Mouse (Mus musculus) gastrocnemius, postnatal 36 days (tissue): ENCODE data around the gene Catsperg1. TPM values are rescaled to one million over a fixed set of nuclear protein-coding genes. Genes with fewer than 3 reads are reported as not detected.

Experiments
- DNase-seq, 2 experiments: peaks; one replicate each; pipeline ENCODE4 v3.0.0; 2022
- intact Hi-C: fragments of 180-260 bp; cut with DNase I; formaldehyde crosslinking; loops from one replicate; pipeline ENCODE4 v1.15.1; 2025
- total RNA-seq, 2 experiments: library from RNA; stranded (reverse); gene quantifications; 2 replicates each; pipeline ENCODE4 v1.2.3; 2021

The Catsperg1 gene
- total RNA-seq, 2 experiments from 2014 or later, result 0.22 TPM; not detected in 1

DNA sequence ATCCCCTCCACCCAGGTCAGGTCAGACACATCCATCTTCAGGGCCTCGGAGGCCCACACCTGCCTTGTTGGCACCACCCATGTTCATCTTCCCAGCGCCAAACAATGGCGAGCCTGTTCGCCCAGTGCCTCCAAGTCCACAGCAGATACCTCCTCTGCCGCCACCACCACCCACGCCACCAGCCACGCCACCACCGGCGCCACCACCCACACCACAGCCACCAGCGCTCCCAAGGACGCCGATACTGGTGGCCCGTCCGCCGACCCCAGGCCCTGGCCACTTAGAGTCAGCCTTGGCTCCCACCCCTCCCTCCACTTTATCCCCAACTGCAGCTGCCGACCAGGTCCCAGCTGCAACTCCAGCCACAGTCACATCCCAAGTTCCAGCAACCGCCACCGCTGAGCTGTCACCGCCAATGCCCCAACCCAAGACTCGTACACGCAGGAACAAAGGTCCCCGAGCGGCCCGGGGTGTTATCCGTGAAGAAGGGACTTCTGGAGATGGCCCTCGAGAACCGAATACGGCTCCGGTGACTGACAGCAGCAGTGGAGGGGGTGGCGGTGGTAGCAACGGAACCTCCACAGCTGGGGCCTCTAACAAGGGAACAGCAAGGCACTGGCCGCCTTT is 41.3 kb downstream of the Catsperg1 start:
- no peak for DNase-seq
- intact Hi-C loops, result no loop called here

DNA sequence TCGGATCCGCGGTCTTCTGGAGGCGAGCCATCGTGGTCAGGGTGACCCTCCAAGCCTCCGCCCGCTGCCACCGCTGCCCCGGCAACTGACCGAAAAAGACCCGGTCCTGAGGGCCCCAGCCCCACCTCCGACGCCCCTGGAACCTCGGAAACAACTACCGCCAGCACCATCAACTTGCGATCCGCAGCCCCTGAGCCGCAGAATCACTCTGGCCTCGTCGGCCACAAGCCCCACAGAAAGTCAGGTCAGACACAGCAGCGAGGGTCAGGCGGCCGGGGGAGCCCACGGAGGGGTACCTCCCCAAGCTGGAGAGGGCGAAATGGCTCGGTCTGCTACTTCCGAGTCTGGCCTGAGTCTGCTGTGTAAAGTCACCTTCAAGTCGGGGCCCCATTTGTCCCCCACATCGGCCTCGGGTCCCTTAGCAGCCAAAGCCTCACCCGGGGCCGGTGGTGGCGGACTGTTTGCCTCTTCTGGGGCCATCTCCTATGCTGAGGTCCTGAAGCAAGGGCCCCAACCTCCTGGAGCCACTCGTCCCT is 42.2 kb downstream of the Catsperg1 start:
- no peak for DNase-seq
- intact Hi-C loops, result no loop called here

DNA sequence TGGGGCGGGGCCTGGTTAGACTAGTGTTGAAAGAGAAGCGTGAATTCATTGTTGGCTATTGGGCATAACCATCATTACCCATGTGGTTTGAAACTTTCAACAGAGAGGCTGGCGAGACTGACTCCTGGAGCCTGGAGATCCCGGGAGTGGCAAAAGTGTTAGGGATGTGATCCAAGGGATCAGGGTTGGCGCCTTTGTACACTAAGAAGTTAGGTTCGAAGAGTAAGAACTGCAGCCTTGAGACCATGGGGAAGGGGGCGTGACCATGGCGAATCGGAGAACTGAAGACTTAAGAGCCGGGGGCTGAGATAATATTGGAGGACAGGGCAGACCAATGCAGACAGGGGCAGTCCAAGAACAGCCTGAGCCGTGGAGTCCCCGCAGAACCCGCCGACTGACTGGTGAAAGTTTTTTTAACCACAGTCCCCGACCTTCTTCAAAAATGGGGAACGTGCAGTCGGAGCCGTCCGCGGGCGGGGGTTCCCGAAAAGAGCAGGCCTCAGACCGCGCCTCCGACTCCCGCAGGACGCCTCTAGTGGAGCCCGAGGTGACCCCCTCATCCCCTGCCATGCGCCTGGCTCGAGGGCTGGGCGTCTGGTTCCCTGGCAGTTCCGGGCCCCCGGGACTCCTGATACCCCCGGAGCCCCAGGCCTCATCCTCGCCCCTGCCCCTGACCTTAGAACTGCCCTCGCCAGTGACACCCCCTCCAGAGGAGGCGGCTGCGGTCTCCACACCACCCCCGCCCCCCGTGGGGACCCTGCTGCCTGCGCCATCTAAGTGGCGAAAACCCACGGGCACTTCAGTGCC is 42.9 kb downstream of the Catsperg1 start:
- DNase-seq, result no peak
- intact Hi-C loops, result no loop called here

DNA sequence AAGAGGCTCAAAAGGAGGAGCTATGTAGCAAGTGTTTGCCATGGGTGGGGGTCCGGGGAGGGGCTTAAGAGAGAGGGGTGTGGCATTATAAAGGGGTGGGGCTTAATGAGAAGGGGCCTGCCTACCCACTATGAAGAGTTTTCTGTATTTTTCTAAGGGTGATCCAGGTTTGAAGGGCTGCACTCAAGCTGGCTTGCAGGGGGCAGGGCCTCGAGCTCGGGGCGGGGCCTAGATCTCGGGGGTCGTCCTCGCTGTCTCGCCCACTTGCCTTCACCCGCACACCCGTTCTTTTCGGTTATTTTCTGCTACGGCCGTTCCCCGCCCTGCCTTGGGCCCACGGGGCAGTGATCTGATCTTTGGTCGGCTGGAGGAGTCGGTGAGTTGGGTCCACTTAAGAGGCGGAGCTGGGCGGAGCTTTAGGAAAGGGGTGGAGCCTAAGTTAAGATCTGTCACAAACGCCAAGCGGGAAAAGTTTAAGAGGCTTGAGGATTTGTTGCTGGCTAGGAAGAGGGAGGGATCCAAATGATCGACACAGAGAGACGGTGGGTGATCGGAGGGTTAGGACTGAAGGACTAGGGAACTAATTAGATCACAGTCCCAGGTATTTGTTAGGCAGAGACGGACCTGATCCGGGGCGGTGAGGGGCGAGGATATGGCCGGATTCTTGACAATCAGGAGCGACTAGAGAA is 43.6 kb downstream of the Catsperg1 start, which contains the start of the genes Ggn and Spred3:
Gene Ggn (plus strand): TSS at position 145 of the 689 bp plus-strand sequence.
Gene Spred3 (minus strand): TSS at position 346 of the 689 bp plus-strand sequence.
- intact Hi-C loops, result no loop called here
- DNase-seq, result peak; percentile 74 to 77

DNA sequence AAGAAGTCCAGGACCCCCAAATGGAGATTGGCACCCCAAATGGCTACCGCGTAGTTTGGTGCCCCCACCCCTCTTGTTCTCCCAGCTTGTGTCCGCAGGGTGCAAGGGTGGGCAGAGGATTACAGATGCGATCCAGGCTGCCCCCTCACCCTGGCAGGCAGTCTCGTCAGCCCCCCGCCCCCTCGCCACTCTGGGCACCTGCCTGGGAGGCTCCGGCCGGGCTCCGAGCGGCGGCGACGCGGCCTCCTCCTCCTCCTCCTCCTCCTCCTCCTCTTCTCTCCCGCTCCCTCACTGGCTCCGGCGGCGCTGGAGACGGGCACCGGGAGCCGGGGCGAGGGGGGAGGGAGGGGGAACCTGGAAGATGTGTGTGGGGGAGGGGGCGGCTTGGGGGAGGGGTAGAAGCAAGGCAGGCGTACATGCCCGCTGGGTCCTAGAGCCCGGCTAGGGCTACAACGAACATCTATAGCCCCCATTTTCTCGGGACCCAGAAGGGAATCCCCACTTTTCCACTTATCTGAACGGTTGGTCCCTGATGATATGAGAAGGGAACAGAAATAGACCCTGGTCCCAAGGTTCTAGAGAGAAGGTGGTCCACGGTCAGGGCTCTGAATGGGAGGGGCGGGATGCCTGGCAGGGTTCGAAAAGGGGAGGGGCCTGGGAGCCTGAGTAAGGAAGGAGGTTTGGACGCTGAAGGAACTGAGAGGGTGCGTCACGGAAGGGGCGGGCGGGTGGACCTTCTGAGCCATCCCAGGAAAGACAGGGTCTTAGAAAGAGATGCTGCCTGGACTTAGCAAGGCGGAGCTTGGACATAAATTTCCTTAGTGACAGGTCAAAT is 44.4 kb downstream of the Catsperg1 start:
- intact Hi-C loops, result no loop called here
- DNase-seq, result peak; percentile 73 to 74

DNA sequence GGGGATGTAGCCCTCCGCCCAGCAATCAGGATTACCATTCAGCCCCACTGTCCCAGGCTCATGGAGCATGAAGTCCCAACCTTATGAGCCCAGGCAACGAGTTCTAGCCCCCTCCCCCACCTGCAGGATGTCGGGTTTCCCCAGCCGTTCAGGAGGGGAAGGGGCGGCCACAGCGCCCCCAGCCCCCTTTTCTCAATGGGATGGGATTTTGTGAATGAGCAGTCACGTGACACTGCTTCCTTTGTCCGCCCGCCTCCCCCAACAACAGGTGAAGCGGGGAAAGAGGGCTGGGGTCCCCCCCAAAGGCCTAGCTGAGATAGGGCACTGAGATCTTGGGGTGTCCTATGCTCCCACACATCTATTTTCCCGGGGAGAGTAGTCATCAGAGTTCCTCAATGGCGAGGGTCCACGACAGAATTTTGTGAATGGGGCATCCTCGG is 45.0 kb downstream of the Catsperg1 start:
- intact Hi-C loops, result no loop called here
- no peak for DNase-seq

DNA sequence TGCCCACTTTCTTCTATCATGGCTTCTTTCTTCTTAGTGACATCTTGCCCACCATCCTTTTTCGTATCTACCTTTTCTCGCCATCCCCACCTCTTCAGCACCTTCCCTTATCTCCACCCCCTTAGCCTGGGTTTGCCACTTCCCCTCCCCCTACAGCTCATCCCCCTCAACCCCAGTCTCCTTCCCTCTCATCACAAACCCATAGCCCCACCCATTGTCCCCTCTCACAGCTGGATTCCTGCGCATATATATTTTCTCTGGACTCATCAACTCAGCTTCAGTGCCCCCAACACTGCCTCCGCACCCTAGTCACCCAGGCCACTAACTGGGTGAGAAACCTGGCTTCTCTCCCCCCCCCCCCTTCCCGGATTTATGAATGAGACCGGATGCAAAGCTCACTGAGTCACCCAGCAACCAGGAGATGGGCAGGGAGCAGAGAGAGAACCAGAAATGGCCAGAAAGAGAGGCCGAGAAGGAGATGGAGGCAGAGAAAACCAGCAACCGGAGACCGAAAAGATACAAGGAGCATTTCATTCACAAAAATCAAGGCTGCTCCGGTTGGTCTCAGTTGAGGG is 45.6 kb downstream of the Catsperg1 start:
- intact Hi-C loops, result no loop called here
- DNase-seq, result no peak

DNA sequence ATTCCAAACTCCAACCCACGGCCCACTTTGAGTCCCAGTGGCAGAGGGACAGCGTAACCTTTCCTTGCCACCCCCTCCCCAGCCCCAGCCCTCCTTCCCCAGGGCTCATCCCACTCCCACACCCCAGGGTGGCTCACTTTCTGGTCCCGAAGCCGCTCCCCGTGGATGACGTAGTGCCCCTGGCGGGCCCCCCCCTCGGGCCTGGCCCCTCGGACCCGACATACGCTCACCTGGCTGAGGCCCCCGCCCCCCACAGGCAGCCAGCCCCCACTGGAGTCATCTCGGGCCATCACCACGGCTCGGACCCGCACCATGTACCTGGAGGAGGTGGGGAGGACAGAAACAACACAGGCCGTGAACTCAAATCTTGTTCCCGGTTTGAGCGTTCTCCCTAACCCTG is 46.2 kb downstream of the Catsperg1 start:
- DNase-seq, result no peak
- intact Hi-C loops, result no loop called here

DNA sequence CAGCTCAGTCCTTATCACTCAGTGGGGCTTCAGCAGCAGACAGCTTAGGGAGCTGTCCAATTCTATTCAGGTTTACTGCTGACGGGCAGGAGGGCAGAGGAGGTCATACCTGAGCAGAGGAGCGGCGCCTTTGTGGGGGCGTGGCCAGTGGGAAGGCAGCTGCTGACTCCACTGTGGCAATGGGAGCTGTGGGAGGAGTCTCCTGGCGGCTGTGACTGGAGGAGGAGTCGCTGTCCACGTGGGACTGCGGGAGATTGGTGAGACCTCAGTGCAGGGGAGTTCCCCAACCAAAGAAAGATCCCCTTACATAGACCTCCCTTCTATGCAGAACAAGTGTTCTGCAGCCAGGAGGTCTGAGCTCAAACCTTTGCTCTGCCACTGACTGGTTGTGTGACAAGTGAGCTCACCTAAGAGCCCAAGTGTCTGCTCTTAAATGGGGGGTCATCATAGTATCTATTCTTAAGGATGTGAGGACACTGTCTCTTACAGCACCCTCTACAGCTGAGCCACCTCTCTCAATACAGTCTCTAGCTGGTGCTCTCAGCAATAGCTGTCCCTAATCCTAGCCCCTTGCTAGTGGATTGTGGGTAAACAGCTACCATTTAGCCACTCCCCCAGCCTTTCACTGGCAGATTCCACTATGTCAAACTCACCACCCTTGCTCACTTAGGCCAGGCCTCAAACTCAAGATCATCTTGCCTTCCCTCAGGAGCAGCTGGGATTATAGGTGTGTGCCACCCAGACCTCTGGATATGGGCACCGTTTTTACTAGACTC is 50.9 kb downstream of the Catsperg1 start:
- intact Hi-C loops, result no loop called here
- DNase-seq, result no peak

DNA sequence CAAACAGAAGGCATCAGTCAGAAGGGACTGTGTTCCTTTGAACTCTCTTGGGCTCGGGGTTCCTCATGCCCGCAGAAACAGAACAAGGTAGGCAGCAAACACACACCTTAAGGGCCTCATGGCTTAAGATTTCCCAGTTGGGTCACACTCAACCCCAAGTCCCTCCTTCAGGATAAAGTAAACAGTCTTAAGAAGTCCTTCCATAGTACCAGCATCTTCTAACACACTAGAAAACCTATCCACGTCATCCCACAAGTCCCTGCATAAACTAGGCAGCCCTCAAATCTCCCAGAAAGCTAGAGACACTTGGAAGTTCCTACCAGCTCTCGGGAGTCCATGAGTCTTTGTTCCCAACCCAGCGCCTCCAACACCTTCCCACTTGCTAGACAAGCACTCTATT is 51.5 kb downstream of the Catsperg1 start:
- DNase-seq, result no peak
- intact Hi-C loops, result no loop called here

DNA sequence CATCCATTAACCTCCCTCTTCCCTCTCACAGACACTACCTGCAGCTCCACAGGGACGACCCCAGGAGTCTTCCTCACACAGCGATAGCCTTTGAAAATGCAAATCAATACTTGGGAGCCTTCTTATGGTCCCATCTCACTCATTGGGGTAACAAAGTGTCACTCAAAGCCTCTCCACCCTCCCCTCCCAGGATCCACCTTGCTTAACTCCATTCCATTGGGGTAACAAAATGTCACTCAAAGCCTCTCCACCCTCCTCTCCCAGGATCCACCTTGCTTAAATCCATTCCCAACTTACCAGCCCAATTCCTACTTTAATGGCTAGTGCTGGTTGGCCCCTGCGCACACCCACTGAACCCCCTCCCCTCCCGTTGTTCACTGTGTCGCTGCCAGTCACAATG is 55.6 kb downstream of the Catsperg1 start:
- intact Hi-C loops, result no loop called here
- DNase-seq, result no peak

DNA sequence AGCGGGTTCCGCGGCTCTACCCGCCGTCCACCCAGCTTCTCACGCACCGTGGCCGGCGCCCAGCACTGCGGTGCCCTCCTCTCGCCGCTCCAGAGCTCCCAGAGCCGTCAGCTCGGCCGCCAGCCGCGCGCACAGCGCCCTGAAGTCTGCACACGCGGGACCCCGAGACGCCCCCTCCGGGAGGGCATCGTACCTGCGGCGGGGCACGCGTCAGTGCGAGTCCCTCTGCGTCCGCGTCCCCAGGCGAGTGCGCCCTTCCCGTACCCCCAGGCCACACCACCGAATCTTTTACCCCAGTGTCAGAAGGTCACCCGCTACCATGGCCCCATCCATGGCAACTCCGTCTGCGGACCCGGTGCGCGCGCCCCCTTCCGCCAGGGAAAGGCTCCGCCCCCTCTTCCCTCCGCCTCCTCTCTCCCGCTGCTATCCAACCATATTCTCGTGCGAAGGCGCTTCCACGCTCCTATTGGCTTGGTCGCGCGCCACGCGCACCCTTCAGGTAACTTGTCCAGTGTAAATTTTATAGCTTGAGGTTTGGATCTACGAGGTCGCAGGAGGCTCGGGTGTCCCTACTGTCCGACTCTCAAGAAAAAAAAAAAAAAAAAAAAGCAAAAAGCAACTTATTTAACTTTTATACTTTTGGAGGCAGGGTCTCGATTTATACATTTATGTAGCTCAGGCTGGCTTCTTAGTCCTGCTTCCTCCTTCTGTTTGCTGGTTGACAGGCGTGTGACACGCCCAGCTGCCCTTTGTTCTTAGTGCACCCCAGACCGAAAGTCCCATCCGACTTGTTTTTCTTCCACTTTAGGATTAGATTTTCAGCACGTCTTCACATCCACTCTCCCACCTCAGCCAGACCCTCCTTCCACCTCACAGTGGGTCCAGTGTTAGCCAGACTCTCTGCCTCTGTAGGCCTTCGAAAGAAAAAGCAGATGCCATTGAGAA is 57.7 kb downstream of the Catsperg1 start, which contains the start of gene Fam98c:
Gene Fam98c (minus strand): TSS at position 397 of the 945 bp plus-strand sequence.
- DNase-seq, result peak; percentile 74 to 77
- intact Hi-C loops, result no loop called here

DNA sequence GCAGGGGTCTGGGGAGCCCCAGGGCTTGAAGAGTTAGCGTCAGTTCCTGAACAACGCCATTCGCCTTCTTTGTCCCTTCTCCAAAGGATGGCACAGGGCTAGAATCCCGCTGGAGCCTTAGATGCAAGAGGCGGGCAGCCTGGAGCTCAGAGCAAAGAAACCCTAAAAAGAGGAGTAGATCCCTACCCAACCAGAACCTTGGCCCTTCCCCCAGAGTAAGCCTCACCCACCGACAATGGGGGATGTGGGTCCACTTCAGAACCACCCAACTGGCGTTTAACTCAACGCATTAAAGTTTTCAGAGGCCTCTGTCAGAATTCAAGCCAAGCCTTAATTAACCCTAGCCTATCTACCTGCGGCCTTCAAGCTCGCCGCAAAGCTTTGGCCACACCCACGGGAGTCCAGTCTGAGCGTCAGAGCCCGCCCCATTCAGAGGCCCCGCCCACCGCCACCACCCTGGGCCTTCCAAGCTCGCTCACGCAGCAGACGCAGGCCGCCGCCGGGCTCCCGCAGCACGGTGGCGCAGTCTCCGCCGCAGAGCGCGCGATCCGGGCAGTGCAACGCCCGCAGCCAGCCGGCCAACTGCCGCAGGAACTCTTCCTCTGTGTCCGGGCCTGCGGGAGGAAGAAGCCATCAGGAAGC is 58.5 kb downstream of the Catsperg1 start:
- peak; percentile 83 to 87 for DNase-seq
- intact Hi-C loops, result no loop called here

DNA sequence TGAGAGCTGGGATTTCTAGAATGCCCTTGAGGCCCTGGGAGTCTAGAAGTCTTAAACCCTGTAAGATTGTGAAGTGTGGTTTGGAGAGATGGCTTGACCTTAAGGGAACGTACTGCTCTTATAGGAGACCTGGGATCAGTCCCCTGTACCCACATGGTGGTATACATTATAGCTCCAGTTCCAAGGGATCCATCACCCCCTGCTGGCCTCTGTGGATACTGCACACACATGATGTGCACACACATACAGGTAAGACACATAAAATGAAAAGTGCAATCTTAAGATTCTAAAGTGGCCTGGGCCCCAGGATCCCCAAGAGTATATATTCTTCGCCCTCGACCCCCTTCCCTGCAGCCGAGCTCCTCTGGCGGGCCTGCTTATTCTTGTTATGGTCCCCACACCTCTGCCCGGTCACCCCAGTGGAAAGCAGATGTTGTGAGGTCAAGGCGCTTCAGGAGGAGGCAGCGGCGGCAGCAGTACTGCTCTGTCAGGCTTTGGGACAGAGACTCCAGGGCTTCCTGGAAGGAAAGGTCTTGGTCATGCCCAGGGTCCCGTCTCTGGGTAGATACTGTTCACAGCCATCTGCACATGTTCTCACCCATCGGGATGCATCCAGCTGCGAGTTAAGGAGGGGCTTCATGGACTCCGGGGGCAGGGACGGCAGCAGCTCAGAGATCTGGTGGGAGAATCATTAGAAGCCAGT is 59.7 kb downstream of the Catsperg1 start:
- intact Hi-C loops, result no loop called here
- no peak for DNase-seq

DNA sequence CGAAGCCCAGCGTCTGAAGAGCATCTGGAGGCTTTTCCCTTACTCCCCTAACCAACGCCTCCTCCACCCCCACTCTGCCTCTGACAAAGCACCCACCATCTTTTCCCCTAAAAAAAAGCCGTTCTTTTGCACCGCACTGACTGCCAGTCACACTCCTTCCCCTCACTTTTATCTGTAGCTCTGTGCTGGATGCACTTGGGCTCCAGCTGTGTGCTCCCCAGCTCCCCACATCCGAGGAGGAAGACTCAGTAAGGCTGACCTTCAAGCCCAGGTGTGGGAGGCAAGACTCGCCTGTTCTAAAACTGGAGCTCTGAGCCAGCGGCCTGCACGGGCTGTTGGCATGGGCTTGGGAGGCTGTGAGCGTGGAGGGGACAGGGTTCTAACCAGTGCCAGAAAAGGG is 62.3 kb downstream of the Catsperg1 start:
- DNase-seq, result no peak
- intact Hi-C loops, result no loop called here

DNA sequence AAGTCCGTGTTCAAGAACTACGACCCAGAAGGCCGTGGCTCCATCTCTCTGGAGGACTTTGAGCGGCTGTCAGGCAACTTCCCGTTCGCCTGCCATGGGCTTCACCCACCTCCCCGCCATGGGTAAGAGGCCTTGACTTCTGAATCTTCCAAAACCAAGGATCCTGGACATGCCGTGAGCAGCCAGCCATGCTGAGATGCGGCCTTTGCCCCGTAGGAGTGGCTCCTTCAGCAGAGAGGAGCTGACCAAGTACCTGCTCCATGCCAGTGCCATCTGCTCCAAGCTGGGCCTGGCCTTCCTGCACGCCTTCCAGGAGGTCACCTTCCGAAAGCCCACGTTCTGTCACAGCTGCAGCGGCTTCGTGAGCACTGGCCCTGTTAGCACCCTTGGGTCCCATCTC is 65.1 kb downstream of the Catsperg1 start:
- intact Hi-C loops, result no loop called here
- no peak for DNase-seq
